21 mouse cellular contexts compared by ENCODE assay signal in genomic region chr15:93705651-93706050, GRCm38 (mm10).
"Had no signal": no experiment of that assay in that cellular context is flagged by ENCODE, and none has a peak within 500 bp of the region (broad histone marks: within the 10 kb centered on the region; RNA-seq: fewer than 3 reads in every experiment).

No protein-coding gene starts in this region.

- H3K27ac ChIP-seq: intestine, embryonic 15.5 days; liver, embryonic 13.5 days; macrophage; midbrain, embryonic 12.5 days; midbrain, embryonic 15.5 days; neural tube, embryonic 12.5 days; neural tube, embryonic 15.5 days had no signal

- DNase-seq: kidney, adult 11 months; kidney, adult 8-10 months; kidney, postnatal 10 days; kidney, postnatal 4 days; layer of hippocampus, adult 9-11 months; liver; liver, embryonic 13.5 days; right cerebral cortex, adult 18-20 months; right cerebral cortex, postnatal 14 days; right cerebral cortex, postnatal 4 days; thymus, adult 2 months; thymus, postnatal 14 days; thymus, postnatal 4 days had no signal

- H3K4me2 ChIP-seq: intestine, embryonic 15.5 days; kidney, embryonic 15.5 days; liver, embryonic 13.5 days; lung, embryonic 14.5 days; midbrain, embryonic 12.5 days; midbrain, embryonic 15.5 days; neural tube, embryonic 12.5 days; neural tube, embryonic 15.5 days had no signal

- H3K27me3 ChIP-seq: intestine, embryonic 15.5 days; kidney, embryonic 15.5 days; liver, embryonic 13.5 days; midbrain, embryonic 12.5 days; midbrain, embryonic 15.5 days; neural tube, embryonic 12.5 days; neural tube, embryonic 15.5 days had no signal

- H3K9ac ChIP-seq: intestine, embryonic 15.5 days; kidney, embryonic 15.5 days; liver, embryonic 13.5 days; lung, embryonic 14.5 days; midbrain, embryonic 12.5 days; midbrain, embryonic 15.5 days; neural tube, embryonic 12.5 days; neural tube, embryonic 15.5 days had no signal

- H3K9me3 ChIP-seq: intestine, embryonic 15.5 days; kidney, embryonic 15.5 days; liver, embryonic 13.5 days; midbrain, embryonic 12.5 days; midbrain, embryonic 15.5 days; neural tube, embryonic 12.5 days; neural tube, embryonic 15.5 days had no signal

- H3K4me1 ChIP-seq: liver, embryonic 13.5 days; midbrain, embryonic 12.5 days; neural tube, embryonic 15.5 days had no signal

- H3K4me3 ChIP-seq: intestine, embryonic 15.5 days; kidney, embryonic 15.5 days; liver, embryonic 13.5 days; midbrain, embryonic 12.5 days; midbrain, embryonic 15.5 days; neural tube, embryonic 12.5 days; neural tube, embryonic 15.5 days had no signal

- ATAC-seq: intestine, embryonic 15.5 days; midbrain, embryonic 15.5 days had no signal

- H3K36me3 ChIP-seq: intestine, embryonic 15.5 days; kidney, embryonic 15.5 days; liver, embryonic 13.5 days; midbrain, embryonic 12.5 days; midbrain, embryonic 15.5 days; neural tube, embryonic 12.5 days; neural tube, embryonic 15.5 days had no signal
